Mouse (Mus musculus) kidney, postnatal 14 days (tissue): ENCODE measurements around the gene Serpine3.
A peak's percentile ranks its signal among the peaks of the same experiment; 100 is the strongest.
"Not testable (repeated sequence)": the region's sequence is repeated elsewhere in the genome, so short reads cannot be mapped to it uniquely, and the experiment has no call there.

ENCODE experiments used
- DNase-seq: peaks from one replicate; pipeline ENCODE4 v3.0.0; 2022; ENCODE audit warnings: mixed read lengths

Gene Serpine3

DNA sequence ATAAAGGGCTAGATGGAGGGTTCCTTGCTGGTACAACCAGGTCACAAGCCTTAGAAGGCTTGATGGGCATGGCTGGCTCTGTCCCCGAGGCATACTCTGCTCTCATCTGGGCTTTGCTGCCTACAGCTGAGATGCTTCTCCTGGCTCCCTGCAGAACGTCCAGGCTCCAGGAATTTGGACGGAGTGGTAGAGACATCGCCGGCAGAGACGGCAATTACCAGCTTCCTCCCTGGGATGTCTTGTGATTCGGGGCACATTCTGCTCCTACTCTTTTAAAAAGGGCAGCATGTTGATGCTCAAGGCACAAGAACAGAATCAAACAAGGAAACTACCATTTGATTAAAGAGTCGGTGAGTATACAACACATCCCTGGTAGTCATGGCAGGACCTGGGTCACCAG is at the start of gene Serpine3:
Gene Serpine3, plus strand, starts transcription at position 301 of the 400 bp plus-strand sequence.
- no peak for DNase-seq

- DNase-seq: no peak
Measured at GRCm38 (mm10) chr14:62622393-62622792, 41.1 kb upstream of the Serpine3 start.

DNA sequence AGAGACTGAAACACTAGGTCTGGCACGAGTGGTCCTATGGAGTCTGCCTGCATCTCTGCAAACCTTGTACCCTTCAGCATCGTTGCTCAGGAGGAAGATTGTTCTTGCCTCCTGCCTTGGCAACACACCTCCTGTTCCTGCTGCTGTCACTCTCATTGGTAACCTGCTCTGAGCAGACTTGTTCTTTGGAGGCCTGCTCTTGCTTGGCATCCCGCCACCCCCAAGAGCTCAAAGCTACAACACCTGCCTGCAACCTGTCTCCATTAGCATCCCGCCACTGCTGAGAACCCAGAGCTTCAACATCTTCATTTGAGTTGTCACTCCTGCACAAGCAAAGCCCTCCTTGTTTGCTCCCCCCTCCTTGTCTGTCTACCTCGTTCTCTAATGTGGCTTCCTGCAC is 35.5 kb upstream of the Serpine3 start:
- no peak for DNase-seq

DNA sequence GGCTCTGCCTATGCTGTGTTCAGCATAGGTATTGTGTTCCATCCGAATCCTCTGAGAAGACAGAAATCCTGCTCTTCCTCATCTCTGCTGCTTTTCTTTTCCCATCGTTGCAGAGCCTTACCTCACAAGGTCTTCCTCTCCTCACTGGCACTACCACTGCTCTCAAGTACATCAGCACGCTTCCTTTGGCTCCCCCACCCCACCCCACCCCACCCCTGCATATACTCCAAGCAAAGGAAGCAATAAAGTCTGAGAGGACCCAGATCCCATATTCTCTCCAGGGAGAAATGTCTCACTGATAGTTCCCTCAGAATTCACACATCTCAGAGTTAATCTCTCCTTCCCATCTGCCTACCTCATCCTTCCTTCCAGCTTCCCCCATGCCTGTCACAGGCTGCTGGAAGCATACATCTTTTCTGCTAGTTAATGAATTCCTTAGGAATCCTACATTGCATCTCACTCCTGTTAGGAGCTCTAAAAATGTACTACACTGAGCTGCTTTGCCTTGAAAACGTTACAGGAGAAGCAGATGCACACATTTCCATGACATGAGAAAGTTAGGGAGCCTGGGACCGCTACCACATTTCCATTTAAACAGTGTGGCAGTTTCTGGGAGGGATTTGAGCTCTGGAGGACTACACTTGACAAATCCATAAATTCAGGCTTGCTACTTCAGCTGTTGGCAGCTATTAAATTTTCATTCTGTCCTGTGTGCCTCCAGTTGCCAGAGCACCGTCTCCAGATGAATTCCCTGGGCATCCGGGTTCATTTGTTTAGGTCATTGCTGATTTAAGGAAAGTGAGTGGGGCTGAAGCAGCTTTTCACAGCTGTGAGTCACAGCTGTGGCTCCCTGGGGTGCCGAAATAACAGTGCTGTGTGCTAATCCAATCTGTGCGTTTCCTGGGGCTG is 25.8 kb upstream of the Serpine3 start:
- no peak for DNase-seq

GRCm38 (mm10) chr14:62638345-62638702 is 25.1 kb upstream of the Serpine3 start:
- DNase-seq: no peak

DNA sequence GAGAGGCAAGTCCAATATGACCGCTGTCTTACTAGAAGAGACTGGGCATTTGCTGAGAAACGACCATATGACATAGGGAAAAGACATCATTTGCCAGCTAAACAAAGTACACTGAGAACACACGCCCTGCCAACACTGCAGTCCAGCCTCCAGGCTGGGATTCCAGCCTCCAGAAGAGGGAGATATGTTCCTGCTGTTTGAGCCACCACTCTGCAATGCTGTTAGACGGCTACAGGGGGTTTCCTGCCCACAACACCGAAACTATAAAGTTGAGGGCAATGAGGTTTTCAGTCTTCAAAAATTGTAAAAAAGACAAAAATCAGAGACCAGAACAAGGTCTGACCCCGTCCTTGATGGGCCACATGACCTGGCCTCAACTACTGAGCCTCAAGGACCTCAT is 24.4 kb upstream of the Serpine3 start:
- DNase-seq: peak; percentile 13

GRCm38 (mm10) chr14:62639551-62639950 is 23.9 kb upstream of the Serpine3 start:
- no peak for DNase-seq

GRCm38 (mm10) chr14:62640396-62640795 is 23.1 kb upstream of the Serpine3 start:
- no peak for DNase-seq

- DNase-seq: not testable (repeated sequence)
Measured at GRCm38 (mm10) chr14:62642368-62642767, 21.1 kb upstream of the Serpine3 start.

DNA sequence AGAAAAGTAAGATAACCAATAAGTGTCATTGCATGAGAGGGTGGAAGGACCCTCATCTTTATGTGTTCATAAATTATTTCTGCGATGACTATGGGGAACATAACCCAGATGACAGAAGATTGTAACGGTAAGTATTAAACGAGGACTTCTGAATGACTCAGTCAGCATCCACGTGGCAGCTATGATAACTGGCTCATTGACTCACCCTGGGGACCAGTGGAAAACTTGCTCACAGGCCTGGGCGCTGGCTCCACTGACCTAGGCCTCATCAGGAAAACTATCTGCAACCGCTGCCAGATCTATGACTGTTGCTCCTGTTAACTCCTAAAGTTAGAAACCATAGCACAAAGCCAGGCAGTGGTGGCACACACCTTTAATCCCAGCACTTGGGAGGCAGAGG is 15.1 kb upstream of the Serpine3 start:
- no peak for DNase-seq

DNA sequence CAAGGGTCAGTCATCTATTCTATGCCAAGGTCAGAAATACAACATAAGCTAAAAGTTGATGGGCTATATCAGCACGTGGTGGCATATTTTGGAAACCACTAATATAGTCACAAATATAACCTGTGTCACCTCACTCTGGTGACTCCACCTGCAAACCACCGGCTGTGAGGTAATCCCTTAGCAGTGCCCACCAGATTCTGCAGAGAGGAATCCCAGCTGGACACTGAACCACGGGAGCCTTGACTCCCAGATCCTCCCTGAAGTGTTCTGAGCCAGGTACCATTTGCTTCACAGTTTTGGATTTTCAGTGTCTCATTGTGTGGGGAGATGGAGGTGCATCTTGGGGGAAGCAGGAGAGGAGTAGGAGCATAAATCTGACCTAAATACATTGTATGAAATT is 13.1 kb upstream of the Serpine3 start:
- no peak for DNase-seq

GRCm38 (mm10) chr14:62651771-62652170 is 11.7 kb upstream of the Serpine3 start:
- no peak for DNase-seq

GRCm38 (mm10) chr14:62655996-62656395 is 7.5 kb upstream of the Serpine3 start:
- DNase-seq: no peak

DNA sequence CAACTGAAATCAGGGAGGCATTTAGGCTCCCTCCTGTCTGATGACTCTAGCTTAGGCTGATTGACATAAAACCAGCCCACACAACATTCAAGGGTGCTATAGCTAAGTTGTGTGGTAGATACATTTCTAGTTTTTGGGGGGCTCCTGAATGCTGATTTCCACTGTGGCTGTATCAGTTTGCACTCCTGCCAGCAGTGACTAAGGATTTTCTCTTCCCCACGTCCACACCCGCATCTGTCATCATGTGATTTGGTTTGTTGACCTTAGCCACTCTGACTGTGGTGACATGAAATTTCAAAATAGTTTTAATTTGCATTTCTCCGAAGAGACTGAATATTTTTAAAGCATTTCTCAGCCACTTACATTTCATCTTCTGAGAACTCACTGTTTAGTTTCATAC is 6.0 kb upstream of the Serpine3 start:
- no peak for DNase-seq

- no peak for DNase-seq
Measured at GRCm38 (mm10) chr14:62662381-62662780, 1.1 kb upstream of the Serpine3 start.

GRCm38 (mm10) chr14:62664976-62665673 is 1.7 kb downstream of the Serpine3 start:
- no peak for DNase-seq

GRCm38 (mm10) chr14:62673646-62674045 is 10.2 kb downstream of the Serpine3 start:
- DNase-seq: no peak

DNA sequence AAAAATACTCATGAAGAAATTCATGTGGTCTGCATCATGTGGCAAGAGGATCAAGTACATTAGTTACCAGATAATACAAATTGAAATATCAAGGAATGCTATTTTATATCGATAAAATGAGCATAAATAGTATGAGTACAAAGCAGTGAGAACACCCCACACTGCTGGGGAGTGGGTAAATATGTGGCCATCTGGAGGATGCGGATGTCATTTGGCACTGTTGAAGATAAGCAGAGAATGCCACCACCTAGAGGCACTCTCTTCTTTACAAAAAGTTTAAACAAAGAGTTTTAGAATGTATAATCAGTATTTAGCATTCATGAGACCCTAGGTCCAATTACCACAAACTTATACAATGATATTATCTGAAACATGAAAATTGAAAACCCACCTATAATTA is 54.7 kb downstream of the Serpine3 start:
- no peak for DNase-seq

DNA sequence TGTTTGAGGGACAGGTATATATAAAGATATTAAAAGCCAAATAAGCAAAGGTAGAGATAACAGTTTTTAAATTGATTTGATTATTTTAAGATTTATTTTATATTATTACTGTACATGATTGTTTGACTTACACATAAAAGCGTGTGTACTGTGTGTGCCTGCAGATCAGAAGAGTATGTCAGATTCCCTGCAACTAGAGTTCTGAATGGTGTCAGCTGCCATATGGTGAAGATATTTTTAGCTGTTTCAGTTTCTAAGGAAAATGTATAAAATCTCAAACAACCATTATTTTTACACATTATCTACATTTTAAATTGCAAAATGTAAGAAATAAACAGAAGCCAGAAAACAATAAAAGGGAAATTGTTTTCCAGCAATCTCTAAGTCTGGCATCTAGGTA is 58.2 kb downstream of the Serpine3 start:
- DNase-seq: no peak

GRCm38 (mm10) chr14:62724560-62724959 is 61.1 kb downstream of the Serpine3 start:
- DNase-seq: no peak

GRCm38 (mm10) chr14:62731902-62732301 is 68.4 kb downstream of the Serpine3 start:
- no peak for DNase-seq

DNA sequence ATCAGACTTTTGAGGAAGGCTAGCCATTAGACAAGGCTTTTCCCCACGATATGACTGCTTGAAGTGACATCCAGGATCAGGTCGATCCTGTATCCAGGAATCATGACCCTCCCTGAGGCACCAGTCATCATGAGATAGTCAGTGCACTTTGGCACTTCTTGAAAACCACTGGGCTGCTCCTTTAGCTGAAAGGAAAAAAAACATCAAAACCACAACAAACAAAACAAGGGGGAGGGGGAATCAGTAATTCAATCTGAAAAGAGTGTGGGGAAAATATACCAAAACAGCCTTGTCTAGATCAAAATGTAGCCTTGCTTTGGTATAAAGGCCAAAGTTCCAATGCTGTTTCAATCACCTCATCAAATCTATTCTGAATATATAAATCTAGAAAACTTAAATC is 70.2 kb downstream of the Serpine3 start:
- no peak for DNase-seq

GRCm38 (mm10) chr14:62735646-62736045 is 72.2 kb downstream of the Serpine3 start:
- no peak for DNase-seq
